In genomic region chr11:117396929-117397328, GRCm38 (mm10) we compare ENCODE assay signal across 23 mouse cellular contexts.
"Had no signal": no experiment of that assay in that cellular context is flagged by ENCODE, and none has a peak within 500 bp of the region (broad histone marks: within the 10 kb centered on the region; RNA-seq: fewer than 3 reads in every experiment).

No protein-coding gene starts in this region.

- DNase-seq: kidney, adult 8-10 months; left cerebral cortex, postnatal 4 days; liver, postnatal 0 days; lung, embryonic 14.5 days; midbrain, embryonic 14.5 days; right cerebral cortex, adult 18-20 months; right cerebral cortex, postnatal 14 days; right cerebral cortex, postnatal 4 days; thymus, adult 2 months; thymus, postnatal 14 days; thymus, postnatal 4 days had no signal

- H3K4me2 ChIP-seq: limb, embryonic 12.5 days; limb, embryonic 15.5 days; liver, embryonic 11.5 days; lung, embryonic 14.5 days; neural tube, embryonic 12.5 days; neural tube, embryonic 15.5 days had no signal

- H3K9ac ChIP-seq: limb, embryonic 12.5 days; limb, embryonic 15.5 days; liver, embryonic 14.5 days; liver, postnatal 0 days; lung, embryonic 14.5 days; neural tube, embryonic 12.5 days; neural tube, embryonic 15.5 days had no signal

- H3K27ac ChIP-seq: limb, embryonic 12.5 days; limb, embryonic 15.5 days; liver, embryonic 14.5 days; macrophage; neural tube, embryonic 12.5 days; neural tube, embryonic 15.5 days; stomach, postnatal 0 days had no signal

- H3K9me3 ChIP-seq: limb, embryonic 15.5 days; neural tube, embryonic 15.5 days had no signal

- H3K4me3 ChIP-seq: limb, embryonic 12.5 days; limb, embryonic 15.5 days; megakaryocyte, embryonic 14.5 days; midbrain, embryonic 10.5 days; neural tube, embryonic 12.5 days; neural tube, embryonic 15.5 days had no signal

- H3K36me3 ChIP-seq: limb, embryonic 12.5 days; limb, embryonic 15.5 days; midbrain, embryonic 10.5 days; neural tube, embryonic 12.5 days; neural tube, embryonic 15.5 days had no signal

- ATAC-seq: intestine, embryonic 16.5 days; liver, postnatal 0 days; lung, postnatal 0 days had no signal
